Mouse (Mus musculus): ENCODE results near the gene Pip4k2b. TPM values are rescaled to one million over a fixed set of nuclear protein-coding genes. Genes with fewer than 3 reads are reported as not detected.
A peak's percentile ranks its signal among the peaks of the same experiment; 100 is the strongest.
"Not testable (repeated sequence)": the region's sequence is repeated elsewhere in the genome, so short reads cannot be mapped to it uniquely, and the experiment has no call there.

The Pip4k2b gene
- 0.35 and 0.65 TPM in 2 replicates for polyA plus RNA-seq (2015; fragmentation: Nextera tagmentation; extraction: Ambion mirVana)

DNA sequence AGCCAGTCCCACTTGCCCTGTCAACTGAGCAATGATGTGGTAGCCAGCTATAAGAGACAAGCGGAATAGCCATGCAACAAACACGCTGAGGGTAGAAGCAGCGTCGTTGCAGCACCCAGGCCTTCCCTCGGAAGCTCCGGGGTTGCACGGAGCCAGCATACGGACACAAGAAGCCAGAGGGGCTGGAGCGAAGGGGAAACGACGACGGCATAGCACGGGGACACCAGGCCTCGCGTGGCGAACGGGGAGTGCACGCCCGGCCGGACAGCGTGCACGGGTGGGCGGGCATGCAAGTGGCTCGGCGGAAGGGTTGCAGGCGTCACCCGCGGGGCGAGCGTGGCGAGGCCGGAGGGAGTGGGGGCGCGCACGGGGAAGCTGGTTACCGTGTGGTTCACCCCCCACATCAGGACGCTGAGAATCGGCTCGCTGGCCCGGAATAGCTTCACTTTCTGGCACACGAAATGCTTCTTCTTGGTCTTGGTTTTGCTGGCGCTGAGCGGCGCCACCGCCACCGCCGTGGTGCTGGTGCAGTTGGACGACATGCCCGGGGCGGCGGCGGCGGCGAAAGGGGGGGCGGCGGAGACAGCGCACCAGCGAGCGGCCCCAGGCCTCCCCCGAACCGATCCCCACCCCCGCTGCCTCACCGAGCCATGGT is at the start of gene Pip4k2b:
Gene Pip4k2b, minus strand, starts transcription at position 642 of the 655 bp plus-strand sequence.
- Histone ChIP-seq H3K9ac (ENCODE audit: low read depth, low read length) (peak within 1 kb of the TSS; percentile 92), H3K27me3 (ENCODE audit: control insufficient read depth, insufficient read depth, low read depth, low read length) (no peaks in the 10 kb centered on the region), H3K9me3 (replicated peaks; ENCODE audit: control insufficient read depth, low read length) (no peaks in the 10 kb centered on the region), H3K36me3 (ENCODE audit: control insufficient read depth, insufficient read depth) (peaks cover 5% of the 10 kb centered on the region), H3K27ac (ENCODE audit: low read length) (peak within 1 kb of the TSS; percentile 88), H3K4me2 (ENCODE audit: low read depth, low read length) (peak within 1 kb of the TSS; percentile 98), H3K4me1 (ENCODE audit: control insufficient read depth, low read depth, low read length) (peaks cover 27% of the 10 kb centered on the region), H3K4me3 (ENCODE audit: low read depth, low read length) (peak within 1 kb of the TSS; percentile 85)
- under 1% methylated on average over 52 of the region's 63 CpGs for WGBS (ENCODE audit: insufficient replicate concordance)
- peak; percentile 22 for ATAC-seq (ENCODE audit: low read depth)

DNA sequence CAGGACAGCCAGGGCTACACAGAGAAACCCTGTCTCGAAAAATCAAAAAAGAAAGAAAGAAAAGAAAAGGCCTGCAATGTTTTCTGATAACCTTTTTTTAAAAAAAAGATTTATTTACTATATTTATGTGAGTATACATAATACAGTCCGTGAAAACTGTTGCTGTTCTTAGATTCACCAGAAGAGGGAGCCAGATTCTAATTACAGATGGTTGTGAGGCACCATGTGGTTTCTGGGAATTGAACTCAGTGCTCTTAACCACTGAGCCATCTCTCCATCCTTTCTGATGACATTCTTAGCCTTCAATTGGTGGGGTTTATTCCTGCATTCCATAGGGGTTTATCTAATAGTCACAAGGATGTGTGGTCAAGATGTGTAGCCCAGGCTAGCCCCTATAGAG is 48.7 kb upstream of the Pip4k2b start:
- H3K9ac ChIP-seq (ENCODE audit: low read depth, low read length): no peak overlapping the region
- 6% methylated on average over 2 of the region's 2 CpGs for WGBS (ENCODE audit: insufficient replicate concordance)
- ATAC-seq (ENCODE audit: low read depth): no peak
- H3K27me3 ChIP-seq (ENCODE audit: control insufficient read depth, insufficient read depth, low read depth, low read length): no peaks in the 10 kb centered on the region
- no peak overlapping the region for H3K4me3 ChIP-seq (ENCODE audit: low read depth, low read length)
- no peaks in the 10 kb centered on the region; the same call in 1 of the 2 replicates for H3K4me1 ChIP-seq (ENCODE audit: control insufficient read depth, low read depth, low read length)
- H3K4me2 ChIP-seq (ENCODE audit: low read depth, low read length): no peak overlapping the region
- no peaks in the 10 kb centered on the region for H3K36me3 ChIP-seq (ENCODE audit: control insufficient read depth, insufficient read depth)
- no peaks in the 10 kb centered on the region for H3K9me3 ChIP-seq (replicated peaks; ENCODE audit: control insufficient read depth, low read length)
- no peak overlapping the region for H3K27ac ChIP-seq (ENCODE audit: low read length)

DNA sequence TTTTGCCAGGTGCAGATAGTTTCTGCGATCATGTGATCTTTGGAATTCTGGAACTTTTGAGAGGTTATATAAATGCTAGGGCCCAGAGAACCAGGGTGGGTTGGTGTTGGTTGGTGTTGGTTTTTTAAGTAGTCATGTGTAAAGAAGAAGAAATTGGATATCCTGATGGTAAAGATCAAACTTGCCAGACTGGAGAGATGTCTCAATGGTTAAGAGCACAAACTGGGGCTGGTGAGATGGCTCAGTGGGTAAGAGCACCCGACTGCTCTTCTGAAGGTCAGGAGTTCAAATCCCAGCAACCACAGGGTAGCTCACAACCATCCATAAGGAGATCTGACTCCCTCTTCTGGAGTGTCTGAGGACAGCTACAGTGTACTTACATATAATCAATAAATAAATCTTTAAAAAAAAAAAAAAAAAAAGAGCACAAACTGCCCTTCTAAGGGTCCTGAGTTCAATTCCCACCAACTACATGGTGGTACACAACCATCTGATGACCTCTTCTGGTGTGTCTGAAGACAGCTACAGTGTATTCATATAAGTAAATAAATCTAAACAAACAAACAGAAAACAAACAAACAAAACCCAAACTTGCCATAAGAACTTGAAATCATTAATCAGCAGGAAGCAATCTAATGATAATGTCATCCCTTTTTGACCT is 46.4 kb upstream of the Pip4k2b start:
- not testable (repeated sequence) for H3K4me3 ChIP-seq (ENCODE audit: low read depth, low read length); H3K36me3 ChIP-seq (ENCODE audit: control insufficient read depth, insufficient read depth); H3K4me1 ChIP-seq (ENCODE audit: control insufficient read depth, low read depth, low read length); H3K9ac ChIP-seq (ENCODE audit: low read depth, low read length); ATAC-seq (ENCODE audit: low read depth); H3K4me2 ChIP-seq (ENCODE audit: low read depth, low read length); H3K9me3 ChIP-seq (replicated peaks; ENCODE audit: control insufficient read depth, low read length); H3K27ac ChIP-seq (ENCODE audit: low read length); H3K27me3 ChIP-seq (ENCODE audit: control insufficient read depth, insufficient read depth, low read depth, low read length)
- WGBS (ENCODE audit: insufficient replicate concordance): 57% methylated on average over 2 of the region's 2 CpGs

- Histone ChIP-seq H3K27me3 (ENCODE audit: control insufficient read depth, insufficient read depth, low read depth, low read length) (no peaks in the 10 kb centered on the region), H3K4me2 (ENCODE audit: low read depth, low read length) (no peak overlapping the region), H3K36me3 (ENCODE audit: control insufficient read depth, insufficient read depth) (no peaks in the 10 kb centered on the region), H3K4me1 (ENCODE audit: control insufficient read depth, low read depth, low read length) (no peaks in the 10 kb centered on the region), H3K27ac (ENCODE audit: low read length) (no peak overlapping the region), H3K4me3 (ENCODE audit: low read depth, low read length) (no peak overlapping the region), H3K9ac (ENCODE audit: low read depth, low read length) (no peak overlapping the region), H3K9me3 (replicated peaks; ENCODE audit: control insufficient read depth, low read length) (no peaks in the 10 kb centered on the region)
- no peak for ATAC-seq (ENCODE audit: low read depth)
- WGBS (ENCODE audit: insufficient replicate concordance): 62% methylated on average over 5 of the region's 5 CpGs
Observed at GRCm38 (mm10) chr11:97789727-97790126, 45.2 kb upstream of the Pip4k2b start.

- peaks cover 2% of the 10 kb centered on the region for H3K4me1 ChIP-seq (ENCODE audit: control insufficient read depth, low read depth, low read length)
- no peaks in the 10 kb centered on the region for H3K9me3 ChIP-seq (replicated peaks; ENCODE audit: control insufficient read depth, low read length)
- H3K9ac ChIP-seq (ENCODE audit: low read depth, low read length): no peak overlapping the region
- no peak for ATAC-seq (ENCODE audit: low read depth)
- H3K36me3 ChIP-seq (ENCODE audit: control insufficient read depth, insufficient read depth): no peaks in the 10 kb centered on the region
- no peaks in the 10 kb centered on the region for H3K27me3 ChIP-seq (ENCODE audit: control insufficient read depth, insufficient read depth, low read depth, low read length)
- WGBS (ENCODE audit: insufficient replicate concordance): 79% methylated on average over 3 of the region's 3 CpGs
- no peak overlapping the region for H3K4me3 ChIP-seq (ENCODE audit: low read depth, low read length)
- no peak overlapping the region for H3K27ac ChIP-seq (ENCODE audit: low read length)
- no peak overlapping the region for H3K4me2 ChIP-seq (ENCODE audit: low read depth, low read length)
Observed at GRCm38 (mm10) chr11:97787961-97788360, 43.5 kb upstream of the Pip4k2b start.

- Histone ChIP-seq H3K4me2 (ENCODE audit: low read depth, low read length) (peak overlapping the region; percentile 83), H3K9ac (ENCODE audit: low read depth, low read length) (peak overlapping the region; percentile 90), H3K4me3 (ENCODE audit: low read depth, low read length) (peak overlapping the region; percentile 86), H3K27me3 (ENCODE audit: control insufficient read depth, insufficient read depth, low read depth, low read length) (no peaks in the 10 kb centered on the region), H3K9me3 (replicated peaks; ENCODE audit: control insufficient read depth, low read length) (no peaks in the 10 kb centered on the region), H3K4me1 (ENCODE audit: control insufficient read depth, low read depth, low read length) (peaks cover 21% of the 10 kb centered on the region), H3K27ac (ENCODE audit: low read length) (peak overlapping the region; percentile 71), H3K36me3 (ENCODE audit: control insufficient read depth, insufficient read depth) (peaks cover 32% of the 10 kb centered on the region)
- under 1% methylated on average over 10 of the region's 10 CpGs for WGBS (ENCODE audit: insufficient replicate concordance)
- ATAC-seq (ENCODE audit: low read depth): no peak; the same call in 1 of the 2 replicates
Observed at GRCm38 (mm10) chr11:97782564-97782895, 38.0 kb upstream of the Pip4k2b start.

DNA sequence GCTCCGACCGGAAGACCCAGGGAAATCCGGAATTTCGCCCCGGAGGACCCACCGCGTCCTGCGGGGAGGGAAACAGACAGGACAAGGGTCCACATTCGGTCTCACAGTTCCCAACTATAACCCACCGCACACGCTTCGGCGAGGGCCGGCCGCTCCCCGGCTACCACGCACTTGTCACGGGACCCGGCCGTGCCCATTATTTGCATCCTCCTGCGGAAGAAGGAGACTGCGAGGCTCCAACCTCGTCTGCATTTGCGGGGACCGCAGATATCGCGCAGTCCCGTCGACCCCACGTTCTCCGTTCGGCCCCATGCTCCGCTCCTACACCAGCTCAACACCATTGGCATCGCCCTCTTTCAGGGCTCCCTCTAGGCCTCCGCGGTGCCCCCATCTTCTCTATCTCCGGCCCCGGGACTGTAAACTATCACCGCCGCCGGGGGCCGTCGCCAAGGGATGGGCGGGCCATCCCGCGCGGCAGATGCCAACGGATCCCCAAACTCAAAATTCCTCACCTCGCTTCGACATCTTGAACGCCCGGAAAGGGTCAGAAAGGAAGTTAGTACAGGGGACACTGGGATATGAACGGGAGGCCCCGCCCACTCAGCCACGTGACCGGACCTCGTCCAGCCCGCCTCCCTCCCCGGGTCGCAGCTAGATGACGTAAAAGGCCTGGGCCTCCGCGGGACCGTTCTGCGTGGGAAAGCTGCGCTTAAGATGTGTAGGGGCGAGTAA is 37.5 kb upstream of the Pip4k2b start, which contains the start of gene Rpl23:
Gene Rpl23, minus strand, starts transcription at position 606 of the 732 bp plus-strand sequence.
- WGBS (ENCODE audit: insufficient replicate concordance): 0% methylated on average over 67 of the region's 67 CpGs
- ATAC-seq (ENCODE audit: low read depth): peak; percentile 95
- no peaks in the 10 kb centered on the region for H3K27me3 ChIP-seq (ENCODE audit: control insufficient read depth, insufficient read depth, low read depth, low read length)
- H3K4me3 ChIP-seq (ENCODE audit: low read depth, low read length): peak within 1 kb of the TSS; percentile 86
- H3K4me1 ChIP-seq (ENCODE audit: control insufficient read depth, low read depth, low read length): peaks cover 21% of the 10 kb centered on the region
- peak within 1 kb of the TSS; percentile 83 for H3K4me2 ChIP-seq (ENCODE audit: low read depth, low read length)
- H3K9ac ChIP-seq (ENCODE audit: low read depth, low read length): peak within 1 kb of the TSS; percentile 90
- peak within 1 kb of the TSS; percentile 79 for H3K27ac ChIP-seq (ENCODE audit: low read length)
- H3K9me3 ChIP-seq (replicated peaks; ENCODE audit: control insufficient read depth, low read length): no peaks in the 10 kb centered on the region
- H3K36me3 ChIP-seq (ENCODE audit: control insufficient read depth, insufficient read depth): peaks cover 37% of the 10 kb centered on the region

DNA sequence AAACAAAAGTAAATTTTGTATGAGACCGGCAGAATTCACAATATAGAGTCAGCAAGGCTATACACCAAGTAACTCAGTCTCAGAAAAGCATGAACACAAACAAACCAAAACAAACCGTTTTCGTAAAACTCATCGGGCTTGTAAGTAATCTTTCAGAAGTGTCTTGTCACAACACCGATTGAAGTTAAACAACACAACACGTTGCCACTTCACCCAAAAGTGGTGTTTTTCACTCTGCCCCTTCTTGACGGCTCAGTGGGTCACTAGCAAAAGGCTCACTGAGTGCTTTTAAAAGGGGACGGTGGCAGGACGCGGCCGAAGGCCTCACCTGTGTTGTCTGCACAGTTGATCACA is 37.0 kb upstream of the Pip4k2b start:
- H3K4me3 ChIP-seq (ENCODE audit: low read depth, low read length): peak overlapping the region; percentile 86
- under 1% methylated on average over 11 of the region's 11 CpGs for WGBS (ENCODE audit: insufficient replicate concordance)
- H3K4me1 ChIP-seq (ENCODE audit: control insufficient read depth, low read depth, low read length): peaks cover 21% of the 10 kb centered on the region
- H3K36me3 ChIP-seq (ENCODE audit: control insufficient read depth, insufficient read depth): peaks cover 42% of the 10 kb centered on the region
- ATAC-seq (ENCODE audit: low read depth): no peak; the same call in 1 of the 2 replicates
- no peaks in the 10 kb centered on the region for H3K27me3 ChIP-seq (ENCODE audit: control insufficient read depth, insufficient read depth, low read depth, low read length)
- peak overlapping the region; percentile 79 for H3K27ac ChIP-seq (ENCODE audit: low read length)
- H3K9ac ChIP-seq (ENCODE audit: low read depth, low read length): peak overlapping the region; percentile 90
- H3K4me2 ChIP-seq (ENCODE audit: low read depth, low read length): peak overlapping the region; percentile 83
- H3K9me3 ChIP-seq (replicated peaks; ENCODE audit: control insufficient read depth, low read length): no peaks in the 10 kb centered on the region

Measured in liver, embryonic 16.5 days (tissue).